Mouse (Mus musculus) lung, postnatal 0 days (tissue): ENCODE results near the gene Ndufb11.

Source experiments
- CTCF ChIP-seq: IDR thresholded peaks from 2 replicates; pipeline ENCODE4 v1.5.1; 2016; ENCODE audit warnings: antibody characterized with exemption, mild to moderate bottlenecking
- EP300 ChIP-seq: IDR thresholded peaks from 2 replicates; pipeline ENCODE4 v1.6.1; 2016; ENCODE audit warnings: antibody characterized with exemption, mild to moderate bottlenecking, control low read depth

GRCm38 (mm10) chrX:20608500-20608899, 8.9 kb downstream of the Ndufb11 start:
- TF ChIP-seq CTCF (no peak), EP300 (no peak)
